Mouse (Mus musculus) limb, embryonic 14.5 days (tissue): ENCODE measurements around the gene Rhbdf1. TPM values are rescaled to one million over a fixed set of nuclear protein-coding genes. Genes with fewer than 3 reads are reported as not detected.

Source experiments
- ATAC-seq: fragments of 200-750 bp; cut with Nextera tagmentation; 2 replicates; pipeline ENCODE4 v1.8.0; 2017; ENCODE audit warnings: low read depth, moderate number of reproducible peaks, moderate TSS enrichment; ENCODE audit not compliant: low FRiP score
- DNase-seq: peaks from one replicate; pipeline ENCODE4 v3.0.0-alpha.2; 2015; ENCODE audit warnings: low spot score
- H3K27ac ChIP-seq: fragments of 300-500 bp; sonication (generic); replicated peaks from 2 replicates; pipeline ENCODE4 v1.5.1; 2014; ENCODE audit warnings: low read depth, mild to moderate bottlenecking, low read length, moderate library complexity, mixed read lengths
- H3K27me3 ChIP-seq: fragments of 300-500 bp; sonication (generic); 2 replicates; pipeline ENCODE4 v1.6.1; 2014; ENCODE audit warnings: low read length, mixed read lengths; ENCODE audit not compliant: control insufficient read depth, insufficient read depth
- H3K36me3 ChIP-seq: fragments of 300-500 bp; sonication (generic); 2 replicates; pipeline ENCODE4 v1.6.1; 2014; ENCODE audit warnings: mild to moderate bottlenecking, low read length, moderate library complexity, mixed read lengths; ENCODE audit not compliant: control insufficient read depth, insufficient read depth
- H3K4me1 ChIP-seq: fragments of 300-500 bp; sonication (generic); 2 replicates; pipeline ENCODE4 v1.6.1; 2014; ENCODE audit warnings: antibody characterized with exemption, low read length, mixed read lengths; ENCODE audit not compliant: control insufficient read depth, insufficient read depth
- H3K4me2 ChIP-seq: fragments of 300-500 bp; sonication (generic); replicated peaks from 2 replicates; pipeline ENCODE4 v1.6.1; 2014; ENCODE audit warnings: low read depth, mild to moderate bottlenecking, low read length, moderate library complexity; ENCODE audit not compliant: severe bottlenecking
- H3K4me3 ChIP-seq: fragments of 300-500 bp; sonication (generic); replicated peaks from 2 replicates; pipeline ENCODE4 v1.5.1; 2014; ENCODE audit warnings: low read length
- H3K9ac ChIP-seq: fragments of 300-500 bp; sonication (generic); 2 replicates; pipeline ENCODE4 v1.6.1; 2014; ENCODE audit warnings: mild to moderate bottlenecking, low read depth, low read length, moderate library complexity; ENCODE audit not compliant: severe bottlenecking
- H3K9me3 ChIP-seq: fragments of 300-500 bp; sonication (generic); 2 replicates; pipeline ENCODE4 v1.6.1; 2016; ENCODE audit warnings: low read length; ENCODE audit not compliant: control insufficient read depth
- POLR2A ChIP-seq: fragments of 200-500 bp; IDR thresholded peaks from 2 replicates; pipeline ENCODE4 v1.8.0; 2012; ENCODE audit warnings: inconsistent platforms, mild to moderate bottlenecking, moderate library complexity, borderline replicate concordance; ENCODE audit not compliant: insufficient read depth, insufficient read length; ENCODE audit errors: extremely low read depth
- WGBS: fragments of 180-500 bp; shearing (Covaris S2); extraction: QIAGEN DNeasy Blood & Tissue Kit; methylation state at CpG from one replicate; pipeline ENCODE4 v1.1.7; 2014; 5-methylcytosine and 5-hydroxymethylcytosine counted together
- polyA plus RNA-seq, 2 experiments: library from polyadenylated mRNA; depleted of rRNA in 1 of 2; stranded (reverse) in 1 of 2; unstranded in 1 of 2; fragments of >200 nt; fragmentation: Nextera tagmentation in 1 of 2; extraction: Ambion mirVana in 1 of 2; gene quantifications; 2 replicates each; pipeline versions ENCODE4 v1.2.1 to v1.2.3; 2012 to 2014

Rhbdf1 gene
- polyA plus RNA-seq, 2 experiments = 61.5 to 136 TPM

GRCm38 (mm10) chr11:32220607-32221224 lies 1.4 kb downstream of the Rhbdf1 start:
- peak overlapping the region; percentile 95 for H3K9ac ChIP-seq
- peaks cover 7% of the 10 kb centered on the region for H3K36me3 ChIP-seq
- peaks cover 52% of the 10 kb centered on the region for H3K4me1 ChIP-seq
- peak overlapping the region; percentile 85 for H3K4me2 ChIP-seq
- no peak overlapping the region; the same call in 1 of the 2 replicates for H3K27ac ChIP-seq
- no peaks in the 10 kb centered on the region for H3K9me3 ChIP-seq
- H3K4me3 ChIP-seq = peak overlapping the region; percentile 95
- DNase-seq (no peak), ATAC-seq (no peak)
- TF ChIP-seq POLR2A = no peak
- 35% methylated on average over 10 of the region's 10 CpGs for WGBS
- no peaks in the 10 kb centered on the region for H3K27me3 ChIP-seq

- WGBS = 91% methylated on average over 10 of the region's 10 CpGs
- Histone ChIP-seq H3K36me3 (peaks cover 22% of the 10 kb centered on the region), H3K27ac (no peak overlapping the region), H3K27me3 (no peaks in the 10 kb centered on the region), H3K4me3 (no peak overlapping the region), H3K9ac (no peak overlapping the region), H3K9me3 (no peaks in the 10 kb centered on the region), H3K4me2 (no peak overlapping the region), H3K4me1 (peaks cover 39% of the 10 kb centered on the region)
- no peak for ATAC-seq
- no peak for DNase-seq
- no peak for TF ChIP-seq POLR2A
Measured at GRCm38 (mm10) chr11:32219287-32219686, 2.8 kb downstream of the Rhbdf1 start.

GRCm38 (mm10) chr11:32218501-32219050 lies 3.5 kb downstream of the Rhbdf1 start:
- WGBS = 52% methylated on average over 6 of the region's 6 CpGs
- no peak for ATAC-seq
- peak overlapping the region; percentile 38 for H3K27ac ChIP-seq
- H3K9me3 ChIP-seq = no peaks in the 10 kb centered on the region
- H3K4me2 ChIP-seq = no peak overlapping the region
- no peak overlapping the region for H3K4me3 ChIP-seq
- TF ChIP-seq POLR2A = no peak
- 0 out of 2 replicates have a peak overlapping the region, but pooled peaks have one; percentile 5 for H3K9ac ChIP-seq
- peaks cover 29% of the 10 kb centered on the region for H3K36me3 ChIP-seq
- no peaks in the 10 kb centered on the region for H3K27me3 ChIP-seq
- no peak for DNase-seq
- peaks cover 32% of the 10 kb centered on the region for H3K4me1 ChIP-seq

- peak; percentile 30; the same call in 1 of the 2 replicates for ATAC-seq
- Histone ChIP-seq H3K4me1 (peaks cover 23% of the 10 kb centered on the region), H3K9me3 (no peaks in the 10 kb centered on the region), H3K27ac (no peak overlapping the region), H3K36me3 (peaks cover 46% of the 10 kb centered on the region), H3K4me3 (no peak overlapping the region), H3K27me3 (no peaks in the 10 kb centered on the region), H3K9ac (no peak overlapping the region), H3K4me2 (no peak overlapping the region)
- no peak for TF ChIP-seq POLR2A
- WGBS = 26% methylated on average over 8 of the region's 8 CpGs
- DNase-seq = peak; percentile 63
Measured at GRCm38 (mm10) chr11:32216851-32217250, 5.2 kb downstream of the Rhbdf1 start.

- Histone ChIP-seq H3K9ac (no peak overlapping the region), H3K4me1 (peaks cover 19% of the 10 kb centered on the region), H3K4me2 (no peak overlapping the region), H3K27ac (no peak overlapping the region), H3K27me3 (no peaks in the 10 kb centered on the region), H3K4me3 (no peak overlapping the region), H3K9me3 (no peaks in the 10 kb centered on the region), H3K36me3 (peaks cover 59% of the 10 kb centered on the region)
- DNase-seq = no peak
- TF ChIP-seq POLR2A = no peak
- ATAC-seq = no peak
- WGBS = 93% methylated on average over 18 of the region's 18 CpGs
Measured at GRCm38 (mm10) chr11:32215372-32216162, 6.5 kb downstream of the Rhbdf1 start.
